Mouse (Mus musculus): ENCODE measurements around the gene Gabrd. TPM values are rescaled to one million over a fixed set of nuclear protein-coding genes. Genes with fewer than 3 reads are reported as not detected.

Gabrd gene
- polyA plus RNA-seq, 1 experiment from 2014 or later, result 0.26 TPM

DNA sequence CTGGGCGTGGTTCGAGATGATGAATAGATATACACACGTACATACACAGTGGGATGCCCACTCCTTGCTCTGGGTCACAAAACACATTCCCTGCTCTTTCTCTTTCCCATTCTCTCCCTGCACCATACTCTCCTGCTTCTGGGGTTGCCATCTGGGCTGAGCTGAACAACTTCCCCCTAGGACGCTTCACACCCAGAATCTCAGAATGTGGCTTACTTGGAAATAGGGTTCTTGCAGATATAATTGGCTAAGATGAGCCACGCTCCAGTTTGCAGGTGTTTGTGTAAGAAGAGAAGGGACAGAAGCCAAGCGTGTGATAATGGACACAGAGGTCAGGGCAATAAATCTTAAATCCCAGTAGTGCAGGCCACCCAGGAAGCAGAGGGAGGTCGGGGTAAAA lies 15.9 kb downstream of the Gabrd start:
- WGBS, result 27% methylated on average over 7 of the region's 7 CpGs
- no peak overlapping the region for H3K9ac ChIP-seq (replicated peaks)
- no peaks in the 10 kb centered on the region for H3K9me3 ChIP-seq (replicated peaks)
- ATAC-seq (ENCODE audit: low FRiP score), result no peak
- no peak overlapping the region for H3K4me2 ChIP-seq
- H3K4me1 ChIP-seq, result peaks cover 3% of the 10 kb centered on the region; the same call in 1 of the 2 replicates
- no peak overlapping the region for H3K4me3 ChIP-seq (replicated peaks)
- H3K36me3 ChIP-seq, result no peaks in the 10 kb centered on the region
- peaks cover 6% of the 10 kb centered on the region; the same call in 1 of the 2 replicates for H3K27me3 ChIP-seq (replicated peaks)
- H3K27ac ChIP-seq (replicated peaks), result no peak overlapping the region

DNA sequence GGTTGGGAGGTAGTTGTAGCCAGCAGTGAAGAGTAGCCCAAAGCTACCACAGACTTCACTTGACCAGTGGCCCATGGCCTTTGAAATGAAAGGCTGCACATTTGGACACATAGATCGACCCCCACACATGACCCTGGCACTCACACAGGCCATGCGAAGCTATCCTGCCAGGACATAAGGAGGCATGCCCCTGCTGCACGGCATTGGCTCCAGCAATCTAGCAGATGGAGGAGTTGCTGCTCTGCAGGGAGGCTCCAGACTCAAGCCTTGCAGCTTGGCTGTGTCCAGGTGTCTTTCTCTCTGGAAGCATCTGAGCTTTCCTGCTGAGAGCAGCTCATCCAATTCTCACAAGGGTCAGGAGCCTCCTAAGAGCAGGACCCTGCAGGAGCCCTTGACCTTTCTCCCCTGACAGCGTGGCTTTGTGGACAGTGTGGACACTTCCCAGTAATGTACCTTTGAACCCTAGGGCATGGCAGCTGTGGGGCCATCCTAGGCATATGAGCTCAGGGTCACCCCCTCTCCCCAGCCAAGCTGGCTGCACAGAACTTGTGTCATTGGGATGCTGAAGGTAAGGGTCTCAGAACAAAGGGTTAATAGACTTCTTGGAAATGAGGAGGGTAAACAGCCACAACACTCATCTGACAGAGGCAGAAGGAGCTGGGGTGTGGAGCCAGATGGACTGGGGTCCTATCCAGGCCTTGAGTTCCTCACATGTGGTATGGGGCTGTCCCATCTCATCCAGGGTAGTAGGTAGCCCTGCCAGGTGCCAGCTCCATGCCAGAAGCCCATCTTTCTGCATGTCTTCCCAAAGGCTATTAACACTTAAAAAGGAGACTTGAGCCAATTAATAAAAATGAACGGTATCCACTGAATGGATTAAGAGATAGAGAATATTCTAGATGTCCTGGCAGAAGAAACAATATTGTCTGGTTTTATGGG lies 25.8 kb downstream of the Gabrd start:
- no peaks in the 10 kb centered on the region for H3K36me3 ChIP-seq
- H3K4me2 ChIP-seq, result no peak overlapping the region
- no peak overlapping the region for H3K4me3 ChIP-seq (replicated peaks)
- no peak for ATAC-seq (ENCODE audit: low FRiP score)
- no peaks in the 10 kb centered on the region for H3K9me3 ChIP-seq (replicated peaks)
- H3K9ac ChIP-seq (replicated peaks), result no peak overlapping the region
- H3K27ac ChIP-seq (replicated peaks), result no peak overlapping the region
- 84% methylated on average over 5 of the region's 5 CpGs for WGBS
- H3K27me3 ChIP-seq (replicated peaks), result peaks cover under 1% of the 10 kb centered on the region; the same call in 1 of the 2 replicates
- H3K4me1 ChIP-seq, result no peaks in the 10 kb centered on the region

DNA sequence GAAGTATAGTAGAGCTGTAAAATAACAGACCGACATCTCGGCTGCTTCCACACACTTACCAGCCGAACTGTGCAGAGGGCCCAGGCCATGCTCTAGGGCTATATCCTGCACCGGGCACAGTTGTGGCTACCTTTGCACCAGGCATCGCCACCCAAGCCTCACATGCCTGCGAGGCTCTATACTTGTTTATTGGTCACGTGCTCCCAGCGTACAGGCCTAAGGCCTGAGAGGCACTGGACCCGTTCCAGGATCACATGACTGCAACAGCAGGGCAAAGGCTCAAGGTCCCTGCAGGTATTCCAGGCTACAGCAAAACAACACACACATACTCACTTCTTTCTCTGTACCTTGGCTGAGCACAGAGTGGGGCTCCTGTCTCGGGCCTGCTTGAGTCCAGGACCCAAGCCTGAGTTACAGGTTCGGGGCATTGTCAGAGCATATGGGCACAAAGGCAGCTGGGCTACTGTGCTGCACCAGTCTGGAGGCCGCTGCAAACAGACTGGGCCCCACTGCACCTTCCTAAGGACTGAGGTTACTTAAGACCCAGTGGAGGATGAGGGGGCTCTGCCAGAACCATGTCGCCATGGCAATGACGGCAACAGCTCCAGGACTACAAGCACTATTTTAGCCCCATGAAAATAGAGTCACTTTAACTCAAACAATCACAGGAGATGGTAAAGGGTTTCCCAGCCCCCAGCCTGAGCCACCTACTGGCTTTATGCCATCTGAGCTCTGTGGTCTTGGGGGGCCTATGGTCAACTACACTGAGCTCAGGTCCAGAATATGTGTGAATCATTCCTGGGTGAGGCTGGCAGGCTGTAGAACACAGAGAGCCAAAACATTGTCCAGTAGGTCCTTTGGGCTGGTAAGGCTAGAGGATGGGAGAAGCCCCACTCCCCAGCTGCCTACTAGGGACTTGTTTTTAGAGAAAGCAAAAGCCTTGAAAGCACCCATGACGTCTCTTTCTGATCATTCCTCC lies 26.9 kb downstream of the Gabrd start:
- Histone ChIP-seq H3K4me2 (no peak overlapping the region), H3K9me3 (replicated peaks) (no peaks in the 10 kb centered on the region), H3K4me1 (no peaks in the 10 kb centered on the region), H3K27me3 (replicated peaks) (peaks cover 9% of the 10 kb centered on the region; the same call in 1 of the 2 replicates), H3K36me3 (no peaks in the 10 kb centered on the region), H3K27ac (replicated peaks) (no peak overlapping the region), H3K4me3 (replicated peaks) (no peak overlapping the region), H3K9ac (replicated peaks) (no peak overlapping the region)
- WGBS, result 88% methylated on average over 15 of the region's 15 CpGs
- ATAC-seq (ENCODE audit: low FRiP score), result no peak

DNA sequence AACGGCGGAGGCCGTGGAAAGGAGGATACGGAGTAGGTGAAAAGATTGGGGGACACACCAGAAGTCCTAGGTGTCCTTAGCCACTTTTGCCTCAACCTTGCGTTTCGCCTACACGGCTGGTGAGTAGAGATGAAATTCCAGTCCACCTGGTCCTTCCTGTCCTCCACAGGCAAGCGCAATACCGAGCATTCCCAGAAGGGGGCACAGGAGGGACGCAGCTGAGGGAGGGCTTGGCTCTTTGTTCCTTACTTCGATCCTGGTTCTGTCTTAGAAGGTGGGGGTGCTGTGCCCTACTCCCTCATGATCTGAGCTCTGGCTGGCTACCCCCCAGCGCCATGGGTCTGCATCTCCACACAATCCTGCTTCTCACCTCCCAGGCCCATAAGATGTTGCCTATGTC lies 29.2 kb downstream of the Gabrd start:
- no peaks in the 10 kb centered on the region for H3K9me3 ChIP-seq (replicated peaks)
- WGBS, result 25% methylated on average over 12 of the region's 12 CpGs
- no peaks in the 10 kb centered on the region for H3K36me3 ChIP-seq
- H3K4me3 ChIP-seq (replicated peaks), result no peak overlapping the region
- no peak overlapping the region for H3K27ac ChIP-seq (replicated peaks)
- H3K27me3 ChIP-seq (replicated peaks), result peaks cover 19% of the 10 kb centered on the region
- H3K9ac ChIP-seq (replicated peaks), result no peak overlapping the region
- peak overlapping the region; percentile 2; the same call in 1 of the 2 replicates for H3K4me2 ChIP-seq
- ATAC-seq (ENCODE audit: low FRiP score), result no peak
- H3K4me1 ChIP-seq, result no peaks in the 10 kb centered on the region

DNA sequence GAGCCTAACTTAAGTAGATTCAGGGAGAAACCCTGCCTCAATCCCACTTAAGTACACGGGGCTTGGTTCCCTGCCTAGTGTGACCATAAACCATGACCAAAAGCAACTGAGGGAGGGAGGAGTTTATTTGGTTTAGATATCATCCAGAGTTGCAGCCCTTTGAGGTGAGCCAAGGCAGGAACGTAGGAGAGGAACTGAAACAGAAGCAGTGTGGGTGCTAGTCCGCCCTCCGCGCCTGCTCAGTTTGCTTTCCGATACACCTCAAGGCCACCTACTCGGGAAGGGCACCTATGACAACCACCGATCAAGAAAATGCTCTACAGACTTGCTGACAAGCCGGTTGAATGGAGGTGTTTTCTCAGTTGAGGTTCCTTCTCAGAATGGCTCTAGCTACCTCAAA lies 30.2 kb downstream of the Gabrd start:
- no peak overlapping the region for H3K9ac ChIP-seq (replicated peaks)
- H3K4me3 ChIP-seq (replicated peaks), result no peak overlapping the region
- no peaks in the 10 kb centered on the region for H3K36me3 ChIP-seq
- H3K27ac ChIP-seq (replicated peaks), result no peak overlapping the region
- no peaks in the 10 kb centered on the region for H3K9me3 ChIP-seq (replicated peaks)
- no peaks in the 10 kb centered on the region for H3K4me1 ChIP-seq
- no peak for ATAC-seq (ENCODE audit: low FRiP score)
- WGBS, result 90% methylated on average over 9 of the region's 9 CpGs
- no peak overlapping the region for H3K4me2 ChIP-seq
- peaks cover 28% of the 10 kb centered on the region for H3K27me3 ChIP-seq (replicated peaks)

DNA sequence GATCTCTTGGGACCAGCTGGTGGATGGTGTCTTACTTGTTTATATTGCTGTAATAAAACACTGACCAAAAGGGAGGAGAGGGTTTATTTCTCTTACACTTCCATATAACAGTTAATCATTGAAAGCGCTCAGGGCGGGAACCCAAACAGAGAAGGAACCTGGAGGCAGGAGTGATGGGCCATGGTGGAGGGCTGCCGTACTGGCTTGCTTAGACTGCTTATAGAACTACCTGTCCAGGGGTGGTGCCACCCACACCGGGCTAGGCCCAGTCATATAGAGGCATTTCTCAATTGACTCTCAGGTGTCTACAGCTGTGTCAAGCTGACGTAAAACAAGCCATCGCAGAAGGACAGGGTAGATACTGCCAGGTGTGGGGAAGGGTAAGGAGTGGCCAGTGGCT lies 31.1 kb downstream of the Gabrd start:
- H3K9ac ChIP-seq (replicated peaks), result no peak overlapping the region
- H3K4me1 ChIP-seq, result peaks cover 5% of the 10 kb centered on the region
- H3K27me3 ChIP-seq (replicated peaks), result peaks cover 38% of the 10 kb centered on the region
- H3K27ac ChIP-seq (replicated peaks), result no peak overlapping the region
- ATAC-seq (ENCODE audit: low FRiP score), result no peak
- no peak overlapping the region for H3K4me2 ChIP-seq
- WGBS, result 79% methylated on average over 6 of the region's 6 CpGs
- no peaks in the 10 kb centered on the region for H3K36me3 ChIP-seq
- H3K4me3 ChIP-seq (replicated peaks), result no peak overlapping the region
- H3K9me3 ChIP-seq (replicated peaks), result no peaks in the 10 kb centered on the region

DNA sequence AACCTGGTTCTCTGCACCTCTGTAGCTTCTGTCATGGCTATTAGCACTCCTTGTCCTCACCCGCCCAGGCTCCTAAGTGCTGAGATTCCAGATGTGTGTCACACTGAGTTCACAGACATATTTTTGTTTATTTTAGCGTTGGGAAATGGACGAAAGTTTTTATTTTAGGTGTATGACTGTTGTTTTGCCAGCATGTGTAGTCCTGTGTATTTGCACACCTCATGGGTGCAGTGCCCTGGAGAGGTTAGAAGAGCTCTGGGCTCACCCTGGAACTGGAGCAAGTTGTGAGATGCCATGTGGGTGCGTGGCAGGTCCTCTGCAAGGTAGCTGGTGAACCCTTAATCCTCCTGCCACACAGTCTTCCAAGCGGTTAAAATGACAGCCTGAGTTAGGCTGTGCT lies 35.5 kb downstream of the Gabrd start:
- H3K9me3 ChIP-seq (replicated peaks), result no peaks in the 10 kb centered on the region
- no peaks in the 10 kb centered on the region for H3K36me3 ChIP-seq
- ATAC-seq (ENCODE audit: low FRiP score), result no peak
- 46% methylated on average over 5 of the region's 5 CpGs for WGBS
- H3K27me3 ChIP-seq (replicated peaks), result peaks cover 80% of the 10 kb centered on the region
- no peak overlapping the region for H3K4me2 ChIP-seq
- H3K9ac ChIP-seq (replicated peaks), result no peak overlapping the region
- H3K27ac ChIP-seq (replicated peaks), result no peak overlapping the region
- peaks cover 15% of the 10 kb centered on the region for H3K4me1 ChIP-seq
- H3K4me3 ChIP-seq (replicated peaks), result no peak overlapping the region

DNA sequence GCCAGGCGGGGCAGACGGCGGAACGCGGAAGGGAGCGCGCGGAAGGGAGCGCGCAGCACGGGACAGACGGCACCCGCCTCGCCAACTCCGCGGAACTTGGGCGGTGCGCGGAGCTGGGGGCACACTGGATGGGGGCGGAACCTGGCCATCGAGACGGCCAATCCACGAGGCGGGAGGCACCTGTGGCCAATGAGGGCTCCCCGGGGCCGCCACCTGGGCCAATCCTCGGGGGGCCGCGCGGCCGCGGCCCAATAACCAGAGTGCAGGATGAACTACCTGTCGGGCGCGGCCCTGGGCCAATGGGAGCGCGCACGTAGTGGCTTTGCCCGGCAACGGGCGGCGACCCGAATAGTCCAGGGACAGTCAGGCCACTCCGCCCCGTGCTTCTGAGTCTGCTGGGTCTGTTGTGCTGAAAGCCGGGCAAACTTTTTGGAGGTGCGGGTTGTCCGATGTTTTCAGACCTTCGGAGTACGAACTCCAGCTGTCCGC lies 36.6 kb downstream of the Gabrd start, which contains the start of gene Prkcz:
Gene Prkcz (minus strand): TSS at position 59 of the 489 bp plus-strand sequence.
- under 1% methylated on average over 50 of the region's 51 CpGs for WGBS
- H3K9ac ChIP-seq (replicated peaks), result no peak within 1 kb of the TSS; the same call in 1 of the 2 replicates
- ATAC-seq (ENCODE audit: low FRiP score), result peak; percentile 86
- H3K27me3 ChIP-seq (replicated peaks), result peaks cover 74% of the 10 kb centered on the region
- peak within 1 kb of the TSS; percentile 43 for H3K4me3 ChIP-seq (replicated peaks)
- H3K4me2 ChIP-seq, result peak within 1 kb of the TSS; percentile 64
- no peaks in the 10 kb centered on the region for H3K36me3 ChIP-seq
- no peaks in the 10 kb centered on the region for H3K9me3 ChIP-seq (replicated peaks)
- H3K27ac ChIP-seq (replicated peaks), result no peak within 1 kb of the TSS
- peaks cover 15% of the 10 kb centered on the region for H3K4me1 ChIP-seq

DNA sequence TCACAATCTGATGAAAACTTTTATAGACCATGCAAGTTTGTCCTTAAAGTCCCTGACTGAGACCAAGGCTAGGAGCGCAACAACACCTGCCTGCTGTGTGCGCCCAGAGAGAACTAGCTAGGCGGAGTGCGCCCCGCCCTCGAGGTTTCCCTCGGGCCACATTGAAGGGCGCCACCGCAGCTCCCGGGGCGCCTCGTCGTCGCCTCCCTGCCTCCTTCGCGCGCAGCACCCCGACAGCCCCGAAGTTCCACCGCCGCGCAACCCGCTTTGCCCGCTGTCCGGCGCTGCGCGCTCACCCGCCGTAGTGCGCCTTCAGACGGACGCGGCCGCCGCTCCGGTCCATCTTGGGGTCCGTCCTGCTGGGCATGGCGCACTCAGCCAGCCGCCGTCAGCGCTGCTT lies 37.1 kb downstream of the Gabrd start:
- peaks cover 69% of the 10 kb centered on the region for H3K27me3 ChIP-seq (replicated peaks)
- no peak for ATAC-seq (ENCODE audit: low FRiP score)
- under 1% methylated on average over 42 of the region's 42 CpGs for WGBS

DNA sequence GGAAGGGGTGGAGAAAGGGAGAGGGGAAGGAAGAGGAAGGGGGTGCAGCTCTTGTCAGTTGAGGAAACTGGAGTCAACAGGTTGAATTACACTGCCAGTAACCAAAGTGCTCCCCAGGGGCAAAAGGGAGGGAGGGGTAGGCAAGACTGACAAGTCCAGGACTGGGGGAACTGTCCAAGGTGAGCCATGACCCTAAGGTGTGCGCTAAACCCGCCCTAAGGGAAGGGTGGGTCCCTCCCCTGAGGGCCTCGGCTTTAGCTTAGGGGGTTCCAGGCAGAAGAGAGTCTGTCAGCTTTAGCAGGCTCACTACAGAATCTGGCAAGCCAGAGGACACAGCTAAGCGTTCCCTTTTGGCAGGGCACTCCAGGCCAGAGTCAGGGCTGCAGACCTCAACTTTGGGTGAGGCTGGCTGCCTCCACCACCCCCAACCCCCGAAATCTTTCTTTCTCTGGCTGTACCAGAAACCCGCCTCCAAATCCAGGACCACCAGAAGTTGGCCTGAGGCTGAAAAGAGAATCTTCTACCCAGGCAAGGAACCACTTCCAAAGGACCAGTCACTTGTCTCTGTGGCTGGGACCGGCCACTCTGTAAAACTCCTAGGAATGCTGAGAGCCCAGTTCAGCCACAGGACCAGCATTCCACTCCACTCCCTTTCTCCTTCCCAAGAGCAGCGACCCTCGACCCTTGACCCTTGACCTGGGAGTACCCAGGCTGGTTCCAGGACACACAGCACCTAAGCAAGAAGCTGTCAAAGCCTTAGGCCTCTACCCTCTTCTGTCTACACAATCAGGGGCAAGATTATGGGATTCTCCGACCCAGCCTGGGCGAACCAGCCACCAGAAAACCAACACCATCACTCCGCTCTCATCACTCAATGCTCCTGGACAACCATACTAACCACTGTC lies 38.1 kb downstream of the Gabrd start:
- Histone ChIP-seq H3K36me3 (no peaks in the 10 kb centered on the region), H3K27ac (replicated peaks) (no peak overlapping the region), H3K9ac (replicated peaks) (no peak overlapping the region), H3K9me3 (replicated peaks) (no peaks in the 10 kb centered on the region), H3K4me3 (replicated peaks) (no peak overlapping the region), H3K4me2 (no peak overlapping the region), H3K4me1 (peaks cover 15% of the 10 kb centered on the region), H3K27me3 (replicated peaks) (peaks cover 69% of the 10 kb centered on the region)
- WGBS, result 48% methylated on average over 12 of the region's 12 CpGs
- ATAC-seq (ENCODE audit: low FRiP score), result no peak

More for the DNA sequence above, 37.1 kb downstream of the Gabrd start:
- Histone ChIP-seq H3K9ac (replicated peaks) (no peak overlapping the region), H3K4me1 (peaks cover 15% of the 10 kb centered on the region), H3K4me2 (peak overlapping the region; percentile 64), H3K4me3 (replicated peaks) (peak overlapping the region; percentile 43), H3K9me3 (replicated peaks) (no peaks in the 10 kb centered on the region), H3K36me3 (no peaks in the 10 kb centered on the region), H3K27ac (replicated peaks) (no peak overlapping the region)
